Mouse (Mus musculus): ENCODE data around the gene Lzic. TPM values are rescaled to one million over a fixed set of nuclear protein-coding genes. Genes with fewer than 3 reads are reported as not detected.

Lzic gene
- total and polyA plus RNA-seq, 3 experiments, result 8.3 to 54.8 (median 21.7) TPM

GRCm38 (mm10) chr4:149544892-149545291 lies 59.9 kb downstream of the Lzic start:
- Histone ChIP-seq H3K27me3 (ENCODE audit: insufficient read depth, low read length) (0 out of 2 replicates have a peak, but pooled peaks cover 5% of the 10 kb centered on the region), H3K4me3 (ENCODE audit: low read depth, low read length) (no peak overlapping the region), H3K4me1 (ENCODE audit: insufficient read depth, low read depth, low read length) (peaks cover 4% of the 10 kb centered on the region; the same call in 1 of the 2 replicates), H3K36me3 (replicated peaks) (no peaks in the 10 kb centered on the region), H3K9me3 (replicated peaks) (no peaks in the 10 kb centered on the region)
- ATAC-seq (ENCODE audit: extremely low read depth, insufficient number of reproducible peaks, low FRiP score, poor library complexity, severe bottlenecking) (no peak), DNase-seq (ENCODE audit: low spot score) (no peak)
- TF ChIP-seq GATA2 (IDR thresholded peaks at IDR 0.05; ENCODE audit: borderline replicate concordance, low read depth, low read length) (no peak), CTCF (IDR thresholded peaks at IDR 0.05; ENCODE audit: low read depth, low read length) (no peak), POLR2AphosphoS5 (IDR thresholded peaks at IDR 0.05; ENCODE audit: insufficient replicate concordance, low read depth, low read length) (no peak), TAL1 (conservative IDR thresholded peaks at IDR 0.05; ENCODE audit: low read depth, low read length) (no peak), GATA1 (IDR thresholded peaks at IDR 0.05; ENCODE audit: borderline replicate concordance, low read length) (no peak)

Other genes starting within 250 kb of the Lzic start
- gene Kif1b, start 177.5 kb upstream of the Lzic start, total RNA-seq (2014; fragmentation: Nextera tagmentation), result 34.6 and 43.0 TPM in 2 replicates
- gene Kif1b, start 177.5 kb upstream of the Lzic start, total RNA-seq (2017), result 32.7 and 32.9 TPM in 2 replicates
- gene Kif1b, start 177.5 kb upstream of the Lzic start, polyA plus RNA-seq (2012), result 2.6 and 3.6 TPM in 2 replicates
- 111 and 118 TPM in 2 replicates for gene Ube4b, start 58.5 kb upstream of the Lzic start, total RNA-seq (2014; fragmentation: Nextera tagmentation)
- 49.1 and 51.9 TPM in 2 replicates for gene Ube4b, start 58.5 kb upstream of the Lzic start, total RNA-seq (2017)
- gene Ube4b, start 58.5 kb upstream of the Lzic start, polyA plus RNA-seq (2012), result 336 and 346 TPM in 2 replicates
- gene Rbp7, start 30.3 kb upstream of the Lzic start, total RNA-seq (2014; fragmentation: Nextera tagmentation), result not detected in 2 replicates
- not detected in 2 replicates for gene Rbp7, start 30.3 kb upstream of the Lzic start, total RNA-seq (2017)
- gene Rbp7, start 30.3 kb upstream of the Lzic start, polyA plus RNA-seq (2012), result not detected in 2 replicates
- gene Tmem274, start 7.9 kb upstream of the Lzic start, total RNA-seq (2014; fragmentation: Nextera tagmentation), result not detected in 2 replicates
- not detected in 2 replicates for gene Tmem274, start 7.9 kb upstream of the Lzic start, total RNA-seq (2017)
- gene Tmem274, start 7.9 kb upstream of the Lzic start, polyA plus RNA-seq (2012), result not detected in 2 replicates
- 6.3 and 10.8 TPM in 2 replicates for gene Nmnat1, start within 50 bp of the Lzic start, total RNA-seq (2014; fragmentation: Nextera tagmentation)
- gene Nmnat1, start within 50 bp of the Lzic start, total RNA-seq (2017), result 8.5 and 10.5 TPM in 2 replicates
- 1.3 and 2.0 TPM in 2 replicates for gene Nmnat1, start within 50 bp of the Lzic start, polyA plus RNA-seq (2012)
- 0.98 TPM in 1 of 2 replicates, not detected in the other for gene Ctnnbip1, start 33.0 kb downstream of the Lzic start, total RNA-seq (2014; fragmentation: Nextera tagmentation)
- 0.87 and 1.3 TPM in 2 replicates for gene Ctnnbip1, start 33.0 kb downstream of the Lzic start, total RNA-seq (2017)
- gene Ctnnbip1, start 33.0 kb downstream of the Lzic start, polyA plus RNA-seq (2012), result 1.4 and 2.9 TPM in 2 replicates
- gene Clstn1, start 101.2 kb downstream of the Lzic start, total RNA-seq (2014; fragmentation: Nextera tagmentation), result 0.19 and 0.38 TPM in 2 replicates
- 0.22 and 0.41 TPM in 2 replicates for gene Clstn1, start 101.2 kb downstream of the Lzic start, total RNA-seq (2017)
- 2.3 and 2.5 TPM in 2 replicates for gene Clstn1, start 101.2 kb downstream of the Lzic start, polyA plus RNA-seq (2012)
- 17.3 and 23.9 TPM in 2 replicates for gene Pik3cd, start 217.3 kb downstream of the Lzic start, total RNA-seq (2014; fragmentation: Nextera tagmentation)
- gene Pik3cd, start 217.3 kb downstream of the Lzic start, total RNA-seq (2017), result 24.0 and 28.0 TPM in 2 replicates
- 37.0 and 40.3 TPM in 2 replicates for gene Pik3cd, start 217.3 kb downstream of the Lzic start, polyA plus RNA-seq (2012)